Mouse (Mus musculus): ENCODE data around the gene Cog5. TPM values are rescaled to one million over a fixed set of nuclear protein-coding genes. Genes with fewer than 3 reads are reported as not detected.

Gene Cog5
- total RNA-seq (2023) = 54.3 to 67.8 TPM (median 62.6 TPM) in 4 replicates

DNA sequence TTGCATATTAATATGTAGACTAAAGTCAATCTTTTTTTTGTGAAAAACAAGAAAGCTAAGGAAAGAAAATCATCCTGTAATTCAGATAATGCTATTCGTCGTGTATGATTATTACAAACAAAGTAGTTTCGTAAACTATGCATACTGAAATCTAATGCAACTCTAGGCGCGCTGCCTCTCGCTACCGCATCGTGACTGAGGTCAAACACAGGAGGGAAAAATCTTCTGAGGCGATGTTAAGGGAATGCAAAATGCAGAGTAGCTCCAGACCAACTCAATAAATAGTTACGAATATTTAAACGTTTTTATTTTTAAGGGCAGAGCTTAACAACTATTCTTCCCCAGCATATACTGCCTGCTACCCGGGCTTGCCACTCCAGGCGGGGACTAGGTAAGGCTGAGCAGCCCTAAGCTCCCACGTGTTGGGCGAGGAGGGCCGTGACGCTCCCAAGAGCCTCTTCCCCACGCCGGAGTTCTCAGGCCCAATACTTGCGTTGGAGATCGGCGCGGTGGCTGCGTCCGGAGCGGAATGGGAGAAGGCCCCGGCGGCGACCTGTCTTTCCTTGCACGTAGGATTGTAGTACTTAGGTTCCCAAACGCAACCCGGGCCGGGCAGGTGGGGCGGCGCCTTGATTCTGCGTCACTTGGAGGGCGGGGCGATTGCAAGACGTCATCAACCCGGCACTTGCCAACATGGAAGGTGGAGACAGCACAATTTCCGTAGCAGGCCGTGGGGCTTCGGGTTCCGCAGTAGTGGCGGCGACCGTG is at the start of gene Cog5, which contains the start of gene Dus4l:
TSS of gene Cog5 (plus strand) at position 673 of the 768 bp plus-strand sequence.
TSS of gene Dus4l (minus strand) at position 630 of the 768 bp plus-strand sequence.

DNA sequence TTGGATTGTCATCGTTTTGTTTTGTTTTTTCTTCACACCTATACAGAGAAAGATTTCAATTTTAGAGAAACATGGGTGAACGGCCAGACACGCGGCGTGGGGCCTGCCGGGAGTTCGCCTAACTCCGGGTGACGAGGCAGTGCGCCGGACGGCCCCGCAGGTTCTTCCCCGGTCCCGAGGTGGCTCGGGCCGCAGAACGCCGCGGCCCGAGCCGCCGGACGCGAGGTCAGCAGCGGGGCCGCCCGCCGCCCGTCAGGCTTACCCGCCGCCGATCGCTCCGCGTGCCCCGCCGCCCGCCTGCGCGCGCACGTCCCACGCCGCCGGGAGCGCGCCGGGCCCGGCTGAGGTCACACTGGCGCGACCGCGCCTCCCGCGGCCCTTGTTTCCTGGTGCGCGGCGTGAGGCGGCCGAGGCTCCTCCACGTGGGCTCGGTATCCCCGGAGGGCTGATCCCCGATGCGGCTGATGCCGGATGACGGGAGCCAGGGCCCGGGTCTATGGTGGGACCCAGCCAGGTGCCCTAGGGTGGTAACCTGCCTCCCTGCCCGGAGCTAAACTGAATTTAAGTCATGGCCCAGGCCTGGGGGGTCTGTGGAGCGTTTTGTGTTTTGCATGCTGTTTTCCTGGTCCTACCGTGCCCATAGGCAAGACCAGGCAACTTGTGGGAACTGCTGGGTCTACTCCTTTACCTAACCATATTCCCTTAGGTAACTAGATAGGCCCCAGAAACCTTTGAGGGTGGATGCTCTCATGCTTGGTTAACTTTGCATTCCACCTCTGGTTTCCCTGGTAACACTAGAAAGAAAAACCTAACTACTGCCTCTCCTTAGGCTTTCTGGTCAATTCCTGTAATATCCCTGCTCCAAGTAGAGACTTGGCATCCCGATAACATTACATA is 20.1 kb upstream of the Cog5 start, which contains the start of gene Bcap29:
TSS of gene Bcap29 (minus strand) at position 316 of the 897 bp plus-strand sequence.

DNA sequence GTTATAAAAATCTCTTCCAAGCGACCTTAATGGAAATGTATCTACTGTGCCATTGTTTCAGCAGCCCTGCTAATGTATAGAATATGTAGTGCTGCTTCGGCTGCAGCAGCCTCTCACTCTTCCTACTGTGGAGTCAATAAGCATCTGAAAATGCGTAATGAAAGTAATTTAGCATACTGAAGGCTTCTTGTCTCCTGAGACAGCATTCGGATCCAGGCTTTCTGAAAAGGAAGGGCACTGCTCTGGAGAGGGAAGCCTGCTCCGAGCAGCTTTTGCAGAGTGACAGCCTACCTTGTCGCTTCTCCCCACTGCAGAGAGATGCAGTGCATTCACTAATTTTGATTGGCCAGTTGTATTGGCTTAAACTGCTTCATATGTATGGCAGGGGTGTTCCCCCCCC is 58.9 kb downstream of the Cog5 start, which contains the start of gene Gpr22:
TSS of gene Gpr22 (minus strand) at position 348 of the 400 bp plus-strand sequence.

DNA sequence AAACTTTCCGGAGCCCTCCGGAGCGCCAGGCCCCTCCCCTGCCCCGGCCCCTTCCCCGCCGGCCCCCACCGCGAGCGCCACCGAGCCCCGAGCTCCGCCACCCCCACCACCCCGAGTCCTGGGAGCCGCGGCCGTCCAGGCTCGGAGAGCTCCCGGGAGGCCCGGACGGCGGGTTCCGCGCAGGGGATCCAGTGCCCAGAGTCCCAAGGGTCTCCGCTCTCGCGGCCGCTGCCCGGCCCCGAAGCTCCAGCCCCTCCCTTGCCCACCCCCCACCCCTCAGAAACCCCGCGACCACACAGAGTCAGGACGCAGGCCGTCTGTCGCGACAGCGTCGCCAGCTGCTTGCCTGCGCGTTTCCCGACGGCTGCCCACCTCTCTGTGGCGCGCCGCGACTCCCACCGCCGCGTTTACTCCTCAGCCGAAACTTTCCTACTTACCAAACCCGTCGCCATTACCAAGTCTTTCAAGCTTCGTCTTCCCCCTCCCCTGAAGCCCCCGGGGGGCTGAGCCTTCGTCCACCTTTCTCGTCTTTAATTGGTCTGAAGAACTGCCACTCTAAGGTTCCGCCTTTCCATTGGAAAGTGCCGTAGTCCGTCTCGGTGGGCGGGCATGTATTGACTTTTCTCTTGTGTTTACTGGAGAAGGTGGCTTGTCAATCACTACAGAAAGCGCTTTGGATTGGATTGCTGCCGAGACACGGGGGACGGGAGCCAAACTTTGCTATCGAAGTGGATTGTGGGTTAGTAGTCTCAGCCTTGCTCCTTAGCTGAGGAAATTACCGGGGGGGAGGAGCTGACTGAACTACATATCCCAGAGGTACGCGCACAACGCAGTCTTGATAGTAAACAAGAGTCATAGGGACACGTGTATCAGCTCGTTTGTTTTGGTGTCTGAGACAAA is 295.3 kb downstream of the Cog5 start, which contains the start of gene Hbp1:
TSS of gene Hbp1 (minus strand) at position 777 of the 900 bp plus-strand sequence.

Other genes with a start within 250 kb of the Cog5 start
- gene Cbll1, start 155.3 kb upstream of the Cog5 start, total RNA-seq (2023) = 29.7 to 35.2 TPM (median 33.7 TPM) in 4 replicates
- not detected in 4 replicates for gene Slc26a4, start 94.9 kb upstream of the Cog5 start, total RNA-seq (2023)
- gene Bcap29, start 20.2 kb upstream of the Cog5 start, total RNA-seq (2023) = 28.1 to 38.1 TPM (median 31.8 TPM) in 4 replicates
- gene Dus4l, start within 50 bp of the Cog5 start, total RNA-seq (2023) = 11.8 to 22.2 TPM (median 14.0 TPM) in 4 replicates
- not detected in 4 replicates for gene Gpr22, start 59.1 kb downstream of the Cog5 start, total RNA-seq (2023)